Mouse (Mus musculus) heart, embryonic 10.5 days (tissue): ENCODE measurements around the gene Rho. TPM values are rescaled to one million over a fixed set of nuclear protein-coding genes. Genes with fewer than 3 reads are reported as not detected.

Experiments used
- DNase-seq: peaks from one replicate; pipeline ENCODE4 v3.0.0-alpha.2; 2017; ENCODE audit warnings: low spot score
- H3K27ac ChIP-seq: fragments of 300-500 bp; sonication (generic); 2 replicates; pipeline ENCODE4 v1.5.1; 2016; ENCODE audit warnings: mild to moderate bottlenecking
- H3K27me3 ChIP-seq: fragments of 300-500 bp; sonication (generic); 2 replicates; pipeline ENCODE4 v1.6.1; 2016; ENCODE audit warnings: mild to moderate bottlenecking; ENCODE audit not compliant: poor library complexity, insufficient read depth, severe bottlenecking
- H3K36me3 ChIP-seq: fragments of 300-500 bp; sonication (generic); 2 replicates; pipeline ENCODE4 v1.6.1; 2016; ENCODE audit warnings: mild to moderate bottlenecking, moderate library complexity
- H3K4me1 ChIP-seq: fragments of 300-500 bp; sonication (generic); 2 replicates; pipeline ENCODE4 v1.6.1; 2016; ENCODE audit warnings: mild to moderate bottlenecking
- H3K4me3 ChIP-seq: fragments of 300-500 bp; sonication (generic); 2 replicates; pipeline ENCODE4 v1.5.1; 2016; ENCODE audit warnings: mild to moderate bottlenecking, moderate library complexity
- H3K9me3 ChIP-seq: fragments of 300-500 bp; sonication (generic); 2 replicates; pipeline ENCODE4 v1.6.1; 2016; ENCODE audit warnings: mild to moderate bottlenecking, moderate library complexity
- WGBS: fragments of 180-500 bp; shearing (Covaris S2); methylation state at CpG from one replicate; pipeline ENCODE4 v1.1.7; 2016; 5-methylcytosine and 5-hydroxymethylcytosine counted together
- polyA plus RNA-seq: library from polyadenylated mRNA; unstranded; fragments of >200 nt; fragmentation: Nextera tagmentation; extraction: Ambion mirVana; gene quantifications from 2 replicates; pipeline ENCODE4 v1.2.1, GENCODE M21; 2016

Rho gene
- polyA plus RNA-seq, 1 experiment from 2014 or later, result not detected

DNA sequence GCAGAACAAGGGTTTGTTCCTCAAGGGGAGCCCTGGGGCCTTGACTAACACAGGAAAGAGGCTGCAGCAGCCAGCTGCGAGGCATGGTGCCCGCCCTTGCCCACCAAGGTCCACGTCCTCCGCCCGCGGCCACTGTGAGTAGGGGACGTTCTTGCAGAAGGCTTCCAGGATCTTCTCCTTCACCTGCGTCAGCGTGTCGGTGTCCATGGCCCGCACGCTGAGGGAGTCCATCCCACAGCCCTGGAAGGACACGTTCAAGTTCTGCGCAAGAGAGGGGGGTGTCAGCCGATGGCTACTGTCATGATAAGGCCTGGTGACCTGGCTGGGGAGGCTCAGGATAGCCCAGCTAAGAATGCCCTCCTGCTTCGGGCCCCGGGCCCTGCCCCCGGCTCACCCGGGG lies 28.8 kb downstream of the Rho start:
- Histone ChIP-seq H3K27ac (no peak overlapping the region), H3K36me3 (peaks cover 78% of the 10 kb centered on the region)

DNA sequence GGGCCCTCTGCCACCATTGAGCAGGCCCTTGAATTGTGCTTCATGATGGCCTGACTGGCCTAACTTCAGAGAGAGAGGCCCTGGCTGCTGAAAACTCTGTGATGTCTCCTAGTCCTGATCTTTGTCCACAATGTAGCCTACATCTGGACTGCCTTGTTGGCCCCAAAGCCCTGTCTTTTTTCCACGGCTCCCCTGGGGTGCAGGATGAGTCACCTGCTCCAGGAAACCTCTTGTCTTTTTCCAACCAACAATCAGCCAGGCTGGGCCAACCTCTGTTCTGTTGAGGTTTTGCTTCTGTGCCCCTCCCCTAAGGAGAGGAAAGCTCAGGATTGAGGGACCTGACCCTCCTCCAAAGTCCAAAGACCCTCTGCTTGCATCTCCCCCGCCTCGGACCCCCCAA lies 30.2 kb downstream of the Rho start:
- peaks cover 25% of the 10 kb centered on the region for H3K27me3 ChIP-seq
- H3K4me1 ChIP-seq, result peaks cover 47% of the 10 kb centered on the region
- DNase-seq, result no peak
- 85% methylated on average over 3 of the region's 3 CpGs for WGBS
- H3K36me3 ChIP-seq, result peaks cover 82% of the 10 kb centered on the region
- peak overlapping the region; percentile 4; the same call in 1 of the 2 replicates for H3K27ac ChIP-seq
- H3K9me3 ChIP-seq, result no peaks in the 10 kb centered on the region
- H3K4me3 ChIP-seq, result no peak overlapping the region

More for the DNA sequence above, 28.8 kb downstream of the Rho start:
- DNase-seq, result no peak
- H3K9me3 ChIP-seq, result no peaks in the 10 kb centered on the region
- no peak overlapping the region for H3K4me3 ChIP-seq
- H3K4me1 ChIP-seq, result peaks cover 54% of the 10 kb centered on the region
- H3K27me3 ChIP-seq, result peaks cover 17% of the 10 kb centered on the region
- 88% methylated on average over 19 of the region's 19 CpGs for WGBS

DNA sequence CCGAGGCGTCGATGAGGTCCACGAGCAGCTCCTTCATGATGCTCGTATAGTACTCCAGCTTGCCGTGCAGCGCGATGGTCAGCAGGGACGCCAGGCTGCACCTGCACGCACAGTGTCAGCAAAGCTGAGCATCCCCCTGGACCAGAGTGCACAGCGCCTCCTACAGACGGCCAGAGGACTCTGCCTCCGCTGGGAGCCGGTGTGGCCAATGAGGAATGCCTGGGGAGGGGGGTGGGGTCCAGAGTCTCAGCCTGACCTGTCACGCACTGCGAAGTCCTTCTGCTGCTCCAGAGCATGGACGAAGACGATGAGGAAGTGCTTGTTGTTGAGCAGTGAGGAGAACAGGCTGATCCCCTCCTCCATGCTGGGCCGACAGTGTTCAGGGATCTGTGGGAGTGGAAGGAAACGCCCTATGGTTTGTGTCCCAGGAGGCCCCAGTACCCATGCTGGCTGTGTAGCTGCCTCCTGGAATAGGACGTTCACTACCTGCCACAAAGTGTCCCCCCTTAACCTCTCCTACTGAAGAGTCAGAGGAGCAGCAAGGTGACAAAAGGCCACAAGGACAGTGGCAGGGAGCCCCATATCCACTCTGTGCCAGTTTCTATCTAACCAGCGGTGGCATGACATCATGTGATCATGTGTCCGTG lies 31.0 kb downstream of the Rho start:
- Histone ChIP-seq H3K4me1 (peaks cover 39% of the 10 kb centered on the region), H3K27ac (peak overlapping the region; percentile 38; the same call in 1 of the 2 replicates), H3K36me3 (peaks cover 83% of the 10 kb centered on the region), H3K27me3 (peaks cover 25% of the 10 kb centered on the region), H3K9me3 (no peaks in the 10 kb centered on the region), H3K4me3 (no peak overlapping the region)
- DNase-seq, result no peak
- 50% methylated on average over 23 of the region's 23 CpGs for WGBS

DNA sequence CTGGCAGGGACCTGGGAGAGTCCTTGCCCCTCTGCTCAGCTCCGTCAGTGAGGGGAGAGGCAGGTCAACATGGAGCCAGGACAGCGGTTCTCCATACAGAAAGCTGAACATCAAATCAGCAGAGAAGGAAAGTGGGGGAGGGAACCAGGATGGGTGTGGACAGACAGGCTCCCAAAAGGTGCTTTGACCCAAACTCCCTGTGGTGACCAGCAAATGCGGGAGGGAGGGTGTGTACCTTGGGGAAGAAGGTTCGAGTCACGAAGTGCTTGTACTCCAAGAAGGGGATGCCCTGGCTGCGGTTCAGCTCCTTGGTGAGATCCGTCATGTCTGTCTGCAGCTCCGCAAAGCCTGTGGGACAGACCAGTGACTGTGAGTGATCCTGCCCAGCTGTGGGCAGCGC lies 32.1 kb downstream of the Rho start:
- Histone ChIP-seq H3K4me1 (peaks cover 40% of the 10 kb centered on the region), H3K27me3 (peaks cover 25% of the 10 kb centered on the region), H3K36me3 (peaks cover 82% of the 10 kb centered on the region), H3K4me3 (no peak overlapping the region), H3K9me3 (no peaks in the 10 kb centered on the region), H3K27ac (0 out of 2 replicates have a peak overlapping the region, but pooled peaks have one; percentile 4)
- WGBS, result 70% methylated on average over 9 of the region's 9 CpGs
- no peak for DNase-seq

DNA sequence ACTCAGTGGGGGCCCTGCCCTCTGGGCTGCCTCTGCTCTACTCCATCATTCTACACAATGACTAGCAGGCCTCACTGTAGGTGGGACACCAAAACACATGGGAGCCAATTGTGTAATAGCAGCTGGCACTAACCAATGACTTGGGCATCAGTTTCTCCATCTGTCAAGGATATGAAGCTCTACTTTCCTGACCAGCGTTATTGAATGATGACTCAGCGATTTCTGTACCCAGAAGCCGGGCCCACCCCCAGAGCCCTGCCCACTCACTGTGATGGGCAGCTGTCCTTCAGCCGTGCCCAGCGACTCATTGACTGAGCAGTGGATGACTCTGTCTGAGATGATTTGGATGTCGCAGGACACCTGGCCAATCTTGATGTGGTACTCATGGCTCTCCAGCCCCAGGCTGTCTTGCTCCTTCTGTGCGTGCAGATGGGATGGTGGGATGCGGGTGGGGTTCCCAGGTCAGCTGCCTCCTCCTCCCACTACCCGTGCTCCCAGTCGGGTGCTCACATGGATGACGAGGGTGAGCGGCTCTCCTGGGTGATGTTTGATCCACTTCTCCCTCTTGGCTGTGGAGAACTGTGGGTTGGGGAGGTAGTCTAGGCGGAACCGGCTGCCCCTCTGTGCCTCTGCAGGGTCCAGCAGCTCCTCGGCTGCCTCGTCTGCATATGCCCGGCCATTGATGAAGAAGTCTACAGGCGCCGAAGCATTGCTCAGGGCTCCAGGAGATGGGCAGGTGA lies 34.8 kb downstream of the Rho start:
- no peaks in the 10 kb centered on the region for H3K9me3 ChIP-seq
- H3K4me3 ChIP-seq, result no peak overlapping the region
- H3K36me3 ChIP-seq, result peaks cover 82% of the 10 kb centered on the region
- DNase-seq, result no peak
- 93% methylated on average over 19 of the region's 19 CpGs for WGBS
- no peak overlapping the region for H3K27ac ChIP-seq
- peaks cover 25% of the 10 kb centered on the region for H3K27me3 ChIP-seq
- H3K4me1 ChIP-seq, result peaks cover 53% of the 10 kb centered on the region

DNA sequence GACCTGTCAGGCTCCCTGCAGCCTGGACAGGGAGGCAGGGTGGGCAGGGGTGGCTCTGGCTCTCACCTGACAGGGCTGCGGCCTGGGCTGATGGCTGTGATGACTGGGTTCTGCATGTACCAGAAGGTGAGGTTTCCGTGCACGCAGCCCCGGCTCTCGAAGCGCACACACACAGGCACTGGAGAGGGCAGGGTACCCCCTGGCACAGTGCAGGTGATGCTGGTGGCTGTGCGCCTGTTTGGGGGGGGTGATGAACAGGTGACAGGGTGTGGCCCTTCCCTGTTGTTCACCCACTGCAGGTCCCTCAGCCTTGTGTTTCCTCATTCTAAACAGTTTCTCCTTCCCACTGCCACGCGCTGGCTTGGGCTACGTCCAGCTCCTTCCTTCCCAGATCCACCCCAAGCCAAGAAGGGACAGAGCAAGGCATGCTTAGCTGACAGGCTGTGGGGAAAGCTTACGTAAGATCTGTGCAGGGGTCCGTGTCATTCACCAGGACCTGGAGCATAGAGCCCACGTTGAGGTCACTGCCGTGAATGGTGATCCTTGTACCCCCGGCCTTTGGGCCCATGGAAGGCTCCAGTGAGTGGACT lies 35.8 kb downstream of the Rho start:
- H3K4me1 ChIP-seq, result peaks cover 57% of the 10 kb centered on the region
- H3K27me3 ChIP-seq, result peaks cover 25% of the 10 kb centered on the region
- H3K27ac ChIP-seq, result no peak overlapping the region
- H3K4me3 ChIP-seq, result no peak overlapping the region
- no peak for DNase-seq
- peaks cover 79% of the 10 kb centered on the region for H3K36me3 ChIP-seq
- no peaks in the 10 kb centered on the region for H3K9me3 ChIP-seq
- WGBS, result 93% methylated on average over 15 of the region's 15 CpGs

DNA sequence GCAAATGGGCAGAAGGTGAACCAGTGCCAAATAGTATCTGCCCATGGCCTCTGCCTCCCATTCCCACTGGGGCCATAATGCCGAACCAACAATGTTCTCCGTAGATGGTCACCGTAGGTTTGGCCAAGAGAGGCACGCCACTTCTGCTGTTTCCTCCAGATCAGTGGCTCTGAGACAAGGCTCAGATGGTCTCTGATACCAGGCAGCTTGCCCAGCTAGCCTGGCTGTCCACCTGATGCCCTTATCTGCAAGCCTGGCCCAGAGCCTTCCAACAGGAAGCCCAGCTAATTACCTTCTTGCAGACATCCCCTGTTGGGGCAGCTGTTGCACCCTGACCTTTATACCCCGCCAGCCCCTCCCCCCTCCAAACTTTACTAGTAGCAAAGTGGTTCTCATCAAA lies 36.5 kb downstream of the Rho start:
- peaks cover 57% of the 10 kb centered on the region for H3K4me1 ChIP-seq
- H3K27me3 ChIP-seq, result peaks cover 22% of the 10 kb centered on the region
- peaks cover 73% of the 10 kb centered on the region for H3K36me3 ChIP-seq
- 77% methylated on average over 5 of the region's 5 CpGs for WGBS
- DNase-seq, result no peak
- H3K4me3 ChIP-seq, result no peak overlapping the region
- no peaks in the 10 kb centered on the region for H3K9me3 ChIP-seq
- peak overlapping the region; percentile 42; the same call in 1 of the 2 replicates for H3K27ac ChIP-seq

DNA sequence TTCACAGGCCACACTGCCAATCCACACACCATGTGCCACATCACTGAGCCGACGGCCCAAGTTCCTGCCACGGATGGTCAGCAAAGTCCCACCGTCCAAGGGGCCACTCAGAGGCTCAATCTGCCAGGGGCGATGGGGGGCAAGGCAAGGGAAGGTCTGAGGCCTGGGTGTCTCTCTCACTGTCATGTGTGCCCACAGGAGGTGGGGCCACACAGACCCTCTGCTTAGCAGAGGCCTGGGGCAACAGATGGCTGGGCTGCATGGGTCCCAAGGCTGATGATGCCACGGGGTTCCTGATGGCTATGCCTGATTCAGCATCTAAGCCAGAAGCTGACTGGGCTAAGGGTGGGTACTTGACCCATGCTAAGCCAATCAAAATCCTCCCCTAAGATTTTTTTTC lies 37.2 kb downstream of the Rho start:
- peaks cover 52% of the 10 kb centered on the region for H3K4me1 ChIP-seq
- peaks cover 67% of the 10 kb centered on the region for H3K36me3 ChIP-seq
- 76% methylated on average over 6 of the region's 6 CpGs for WGBS

DNA sequence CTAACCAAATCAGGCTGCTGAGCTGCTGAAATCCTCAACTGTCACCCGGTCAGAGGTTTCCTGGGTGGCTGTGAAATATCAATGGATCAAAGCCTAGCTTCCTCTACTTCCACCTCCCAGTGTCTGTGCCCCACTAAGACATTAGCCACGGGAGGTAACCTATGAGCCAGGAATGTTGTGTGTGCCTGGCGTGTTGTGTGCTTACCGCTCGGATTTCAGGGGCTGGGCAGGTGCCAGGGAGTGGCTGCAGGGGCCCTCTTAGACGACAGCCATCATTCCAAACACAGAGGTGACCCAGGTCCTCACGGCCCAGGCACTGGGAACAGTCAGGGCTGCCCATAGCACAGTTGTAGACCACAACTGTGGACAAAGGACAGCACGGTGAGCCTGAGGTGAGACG lies 37.6 kb downstream of the Rho start:
- no peak for DNase-seq
- H3K27ac ChIP-seq, result no peak overlapping the region
- WGBS, result 63% methylated on average over 9 of the region's 9 CpGs
- peaks cover 63% of the 10 kb centered on the region for H3K36me3 ChIP-seq
- no peak overlapping the region for H3K4me3 ChIP-seq
- H3K9me3 ChIP-seq, result no peaks in the 10 kb centered on the region
- peaks cover 54% of the 10 kb centered on the region for H3K4me1 ChIP-seq
- peaks cover 15% of the 10 kb centered on the region for H3K27me3 ChIP-seq

More for the DNA sequence above, 37.2 kb downstream of the Rho start:
- no peaks in the 10 kb centered on the region for H3K9me3 ChIP-seq
- no peak for DNase-seq
- peak overlapping the region; percentile 42; the same call in 1 of the 2 replicates for H3K27ac ChIP-seq
- H3K27me3 ChIP-seq, result peaks cover 19% of the 10 kb centered on the region
- H3K4me3 ChIP-seq, result no peak overlapping the region

DNA sequence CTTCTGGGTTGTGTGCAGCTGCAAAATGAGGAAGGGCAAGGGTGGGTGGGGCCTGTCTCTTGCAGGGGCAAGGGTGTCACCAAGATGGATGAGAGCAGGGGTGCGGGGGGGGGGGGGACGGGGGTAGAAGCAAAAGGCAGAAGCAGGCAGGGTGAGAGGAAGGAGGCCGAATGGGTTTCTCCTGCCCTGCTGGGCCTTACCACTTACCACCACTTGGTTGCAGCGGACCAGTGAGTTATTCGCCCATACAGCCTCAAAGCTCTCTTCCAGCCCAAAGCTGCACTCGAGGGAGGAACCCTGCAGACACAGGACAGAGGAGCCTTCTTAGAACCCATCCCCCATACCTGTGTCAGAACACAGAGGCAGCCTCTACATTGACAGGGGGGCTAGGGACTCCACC lies 38.4 kb downstream of the Rho start:
- WGBS, result 64% methylated on average over 4 of the region's 6 CpGs
- DNase-seq, result no peak
- no peaks in the 10 kb centered on the region for H3K9me3 ChIP-seq
- peaks cover 61% of the 10 kb centered on the region for H3K4me1 ChIP-seq
- no peak overlapping the region for H3K4me3 ChIP-seq
- H3K36me3 ChIP-seq, result peaks cover 63% of the 10 kb centered on the region
- peaks cover 13% of the 10 kb centered on the region for H3K27me3 ChIP-seq
- no peak overlapping the region for H3K27ac ChIP-seq

DNA sequence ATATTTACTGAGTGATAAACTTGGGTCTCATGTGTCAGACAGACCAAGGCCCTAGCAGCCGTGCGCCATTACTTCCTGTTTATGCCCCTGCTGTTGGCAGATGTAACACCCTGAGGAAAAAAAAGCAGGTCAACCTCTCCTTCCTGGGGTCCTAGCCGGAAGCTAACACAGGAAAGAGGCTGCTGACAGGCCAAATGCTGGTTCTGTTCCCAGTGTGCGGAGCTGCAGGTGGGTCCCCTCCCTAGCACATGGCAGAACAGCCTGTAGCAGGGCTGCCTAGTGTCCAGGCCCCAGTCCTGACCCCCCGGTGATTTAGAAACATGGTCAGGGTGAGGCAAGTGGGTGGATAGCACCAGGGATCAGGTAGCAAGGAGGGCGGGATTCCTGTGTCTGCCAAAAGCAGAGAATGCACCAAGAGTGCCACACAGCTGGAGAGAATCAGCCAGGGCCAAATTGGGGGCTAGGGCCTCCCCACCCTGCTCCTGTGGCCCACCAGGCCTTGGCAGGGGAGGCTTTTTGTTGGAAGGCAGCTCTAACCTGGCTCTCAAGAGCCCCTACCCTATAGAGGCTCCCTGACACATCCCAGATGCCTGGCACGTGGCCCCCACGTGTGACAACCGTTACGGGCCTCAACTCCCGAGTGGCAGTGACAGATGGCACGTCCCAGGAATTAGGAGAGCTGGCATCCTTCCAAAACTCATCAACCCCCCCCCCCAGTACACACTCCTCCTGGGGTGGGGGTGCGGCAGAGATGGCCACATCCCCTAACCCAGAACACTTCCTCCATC lies 39.9 kb downstream of the Rho start:
- WGBS, result 59% methylated on average over 13 of the region's 13 CpGs
- peaks cover 64% of the 10 kb centered on the region for H3K4me1 ChIP-seq
- H3K27ac ChIP-seq, result peak overlapping the region; percentile 65

DNA sequence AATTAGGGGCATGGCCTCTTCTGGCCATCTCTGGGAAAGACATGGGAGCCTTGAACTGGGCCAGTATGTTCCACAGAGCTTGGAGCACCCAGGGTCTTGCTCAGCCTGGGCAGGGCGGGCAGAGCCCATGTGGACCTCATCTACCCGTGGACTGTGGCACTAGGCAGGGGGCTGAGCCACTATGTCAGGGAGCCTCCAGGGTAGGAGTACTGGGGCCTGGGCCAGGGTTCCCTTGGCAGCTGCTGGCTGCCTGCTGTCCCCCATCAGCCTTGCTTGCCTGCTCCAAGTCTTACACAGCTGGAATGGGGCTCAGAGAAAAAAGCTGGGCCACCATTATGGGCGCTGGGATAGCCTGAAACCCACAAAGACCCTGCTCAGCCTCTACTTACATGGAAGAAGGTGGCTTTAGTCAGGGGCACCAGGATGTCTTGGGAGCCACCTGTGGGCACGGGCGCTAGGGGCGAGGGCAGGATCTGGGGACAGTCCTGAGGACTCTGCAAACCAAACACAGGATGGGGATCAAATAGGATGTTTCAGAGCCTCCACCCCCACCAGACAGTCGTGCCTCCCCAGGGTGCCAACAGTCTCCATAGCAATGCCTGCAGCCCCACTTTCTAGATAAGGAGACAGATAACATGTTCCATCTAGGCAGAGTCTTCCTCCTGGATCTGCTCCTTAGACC lies 40.7 kb downstream of the Rho start:
- no peak for DNase-seq
- 0 out of 2 replicates have a peak, but pooled peaks cover 5% of the 10 kb centered on the region for H3K27me3 ChIP-seq
- WGBS, result 70% methylated on average over 7 of the region's 7 CpGs
- H3K36me3 ChIP-seq, result peaks cover 58% of the 10 kb centered on the region
- H3K9me3 ChIP-seq, result no peaks in the 10 kb centered on the region
- peaks cover 69% of the 10 kb centered on the region for H3K4me1 ChIP-seq
- no peak overlapping the region for H3K4me3 ChIP-seq
- H3K27ac ChIP-seq, result peak overlapping the region; percentile 65; the same call in 1 of the 2 replicates

More for the DNA sequence above, 39.9 kb downstream of the Rho start:
- DNase-seq, result no peak
- Histone ChIP-seq H3K9me3 (no peaks in the 10 kb centered on the region), H3K4me3 (no peak overlapping the region), H3K27me3 (0 out of 2 replicates have a peak, but pooled peaks cover 5% of the 10 kb centered on the region), H3K36me3 (peaks cover 63% of the 10 kb centered on the region)
